Mouse (Mus musculus) cortical plate, adult 2 months (tissue): ENCODE measurements around the gene Fbxw11.
A peak's percentile ranks its signal among the peaks of the same experiment; 100 is the strongest.

ENCODE experiments used
- CTCF ChIP-seq: fragments of 200-500 bp; IDR thresholded peaks from 2 replicates; pipeline ENCODE4 v1.5.1; 2011; ENCODE audit warnings: mild to moderate bottlenecking, control low read depth, low read length; ENCODE audit not compliant: insufficient read depth; ENCODE audit errors: extremely low read depth
- POLR2A ChIP-seq: fragments of 200-500 bp; IDR thresholded peaks from 2 replicates; pipeline ENCODE4 v1.6.1; 2011; ENCODE audit warnings: mild to moderate bottlenecking, low read length, control low read depth; ENCODE audit not compliant: insufficient read depth; ENCODE audit errors: extremely low read depth

DNA sequence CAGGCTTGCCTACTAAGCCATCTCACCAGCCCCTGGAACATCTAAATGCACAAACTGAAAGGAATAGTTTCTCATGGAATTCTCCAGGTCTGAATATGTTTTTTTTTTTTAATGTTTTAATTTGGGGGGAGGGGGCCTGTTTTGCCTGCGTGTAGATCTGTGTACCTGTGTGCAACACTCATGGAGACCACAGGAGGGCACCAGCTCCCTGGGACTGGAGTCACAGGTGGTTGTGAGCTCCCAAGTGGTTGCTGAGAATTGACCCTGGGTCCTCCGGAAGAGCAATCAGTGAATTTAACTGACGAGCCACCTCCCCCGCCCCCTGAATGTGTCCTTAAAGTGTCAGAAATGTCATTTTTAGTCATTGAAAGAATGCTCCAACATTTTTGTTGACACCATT, 48.4 kb upstream of the Fbxw11 start:
- no peak for TF ChIP-seq POLR2A
- TF ChIP-seq CTCF: 0 out of 2 replicates have a peak, but pooled peaks have one; percentile 14
